Mouse (Mus musculus) small intestine, adult 2 months (tissue): ENCODE measurements around the gene Casq2.

Experiments
- CTCF ChIP-seq: fragments of 200-500 bp; IDR thresholded peaks from 2 replicates; pipeline ENCODE4 v1.5.1; 2012; ENCODE audit warnings: low read depth, mild to moderate bottlenecking, control low read depth, inconsistent platforms, low read length, moderate library complexity, mixed read lengths; ENCODE audit not compliant: insufficient replicate concordance, insufficient read length; ENCODE audit errors: extremely low read depth
- POLR2A ChIP-seq: fragments of 200-500 bp; IDR thresholded peaks from 2 replicates; pipeline ENCODE4 v1.6.1; 2012; ENCODE audit warnings: low read depth, mild to moderate bottlenecking, control low read depth, inconsistent platforms, low read length, moderate library complexity

DNA sequence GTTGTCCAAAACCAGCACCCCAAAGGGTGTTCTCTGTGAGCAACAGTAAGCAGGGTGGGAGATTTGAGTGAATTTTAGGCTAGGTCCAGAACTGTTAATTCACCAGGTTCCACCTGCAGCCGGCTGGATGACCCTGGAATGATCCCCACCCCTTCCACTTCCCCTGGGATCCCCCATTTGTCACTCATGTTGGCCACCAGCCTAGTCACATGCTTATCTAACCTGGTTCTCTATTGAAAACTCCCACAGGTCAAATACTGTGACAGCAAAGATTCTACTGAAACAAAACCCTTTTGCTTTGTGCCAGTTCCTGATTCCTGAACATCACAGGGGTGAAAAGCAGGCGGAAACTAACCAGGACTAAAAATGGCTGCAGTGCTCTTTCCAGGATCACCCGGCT, 105.4 kb downstream of the Casq2 start:
- TF ChIP-seq CTCF: no peak
- TF ChIP-seq POLR2A: no peak
